Mouse (Mus musculus) erythroblast, embryonic 14.5 days (primary cell): ENCODE measurements around the gene Adipoq. TPM values are rescaled to one million over a fixed set of nuclear protein-coding genes. Genes with fewer than 3 reads are reported as not detected.

Experiments used
- H3K27me3 ChIP-seq: 2 replicates; pipeline ENCODE4 v1.6.1; 2012; ENCODE audit warnings: inconsistent platforms; ENCODE audit not compliant: control insufficient read depth
- H3K36me3 ChIP-seq: 2 replicates; pipeline ENCODE4 v1.6.1; 2012; ENCODE audit warnings: mild to moderate bottlenecking, inconsistent platforms; ENCODE audit not compliant: control insufficient read depth
- H3K4me1 ChIP-seq: 2 replicates; pipeline ENCODE4 v1.6.1; 2012; ENCODE audit warnings: inconsistent platforms; ENCODE audit not compliant: control insufficient read depth
- H3K4me3 ChIP-seq: replicated peaks from 2 replicates; pipeline ENCODE3; 2012; ENCODE audit warnings: moderate library complexity, mild to moderate bottlenecking, inconsistent platforms
- H3K9me3 ChIP-seq: 2 replicates; pipeline ENCODE4 v1.6.1; 2012; ENCODE audit warnings: low read length, inconsistent platforms, mixed read lengths; ENCODE audit not compliant: control insufficient read depth
- GATA1 ChIP-seq: IDR thresholded peaks from 2 replicates; pipeline ENCODE4 v1.6.1; 2012; ENCODE audit warnings: low read length, inconsistent platforms, mixed read lengths
- TAL1 ChIP-seq: IDR thresholded peaks from 3 replicates; pipeline ENCODE4 v1.6.1; 2012; ENCODE audit warnings: low read length, inconsistent platforms, mixed read lengths
- polyA plus RNA-seq: library from polyadenylated mRNA; stranded (reverse); fragments of >175 nt; gene quantifications from 2 replicates; pipeline ENCODE4 v1.2.3, GENCODE M21; 2012

Gene Adipoq
- polyA plus RNA-seq, 1 experiment = not detected

DNA sequence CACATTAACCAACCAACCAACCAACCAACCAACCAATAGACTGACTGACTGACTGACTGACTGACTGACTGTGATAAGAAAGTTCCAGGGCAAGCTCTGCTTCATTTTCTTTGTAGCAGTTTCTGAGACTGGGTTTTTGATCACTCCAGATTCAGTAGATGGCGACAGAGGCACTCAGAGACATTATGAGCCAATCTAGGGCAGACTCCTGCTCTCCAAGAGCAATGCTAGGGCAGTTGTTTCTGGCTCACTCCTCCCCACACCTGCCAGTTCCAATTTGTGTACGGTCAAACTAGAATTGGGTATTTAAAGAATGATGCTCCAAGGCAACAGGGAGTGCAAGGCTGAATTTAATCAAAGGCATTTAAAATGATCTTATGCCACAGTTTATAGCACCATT is 5.1 kb downstream of the Adipoq start:
- TF ChIP-seq GATA1 (no peak), TAL1 (no peak)
- no peaks in the 10 kb centered on the region for H3K36me3 ChIP-seq
- no peaks in the 10 kb centered on the region for H3K9me3 ChIP-seq
- H3K4me1 ChIP-seq = no peaks in the 10 kb centered on the region
- no peaks in the 10 kb centered on the region for H3K27me3 ChIP-seq
- no peak overlapping the region for H3K4me3 ChIP-seq

DNA sequence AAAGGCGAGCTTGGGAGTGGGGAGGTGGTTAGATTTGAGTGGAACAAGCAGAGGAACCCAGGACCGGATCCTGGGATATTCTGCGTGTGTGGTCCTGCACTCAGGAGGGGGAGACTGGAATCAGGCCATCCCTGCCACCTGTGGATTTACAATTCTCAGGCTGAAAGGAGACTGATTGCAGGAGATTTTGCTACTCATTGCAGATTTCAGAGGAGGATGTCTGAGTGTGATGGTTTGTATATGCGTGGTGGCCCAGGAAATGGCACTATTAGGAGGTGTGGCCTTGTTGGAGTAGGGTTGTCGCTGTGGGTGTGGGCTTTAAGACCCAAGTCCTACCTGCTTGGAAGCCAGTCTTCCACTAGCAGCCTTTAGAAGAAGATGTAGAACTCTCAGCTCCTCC is 7.9 kb downstream of the Adipoq start:
- Histone ChIP-seq H3K27me3 (no peaks in the 10 kb centered on the region), H3K36me3 (no peaks in the 10 kb centered on the region), H3K4me3 (no peak overlapping the region), H3K4me1 (no peaks in the 10 kb centered on the region), H3K9me3 (no peaks in the 10 kb centered on the region)
- no peak for TF ChIP-seq TAL1
- no peak for TF ChIP-seq GATA1

DNA sequence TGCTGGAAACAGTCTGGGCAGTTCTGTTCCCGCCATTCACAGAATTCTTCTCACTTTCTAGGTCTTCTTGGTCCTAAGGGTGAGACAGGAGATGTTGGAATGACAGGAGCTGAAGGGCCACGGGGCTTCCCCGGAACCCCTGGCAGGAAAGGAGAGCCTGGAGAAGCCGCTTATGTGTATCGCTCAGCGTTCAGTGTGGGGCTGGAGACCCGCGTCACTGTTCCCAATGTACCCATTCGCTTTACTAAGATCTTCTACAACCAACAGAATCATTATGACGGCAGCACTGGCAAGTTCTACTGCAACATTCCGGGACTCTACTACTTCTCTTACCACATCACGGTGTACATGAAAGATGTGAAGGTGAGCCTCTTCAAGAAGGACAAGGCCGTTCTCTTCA is 10.7 kb downstream of the Adipoq start:
- H3K4me3 ChIP-seq = no peak overlapping the region
- H3K36me3 ChIP-seq = no peaks in the 10 kb centered on the region
- H3K27me3 ChIP-seq = no peaks in the 10 kb centered on the region
- H3K4me1 ChIP-seq = no peaks in the 10 kb centered on the region
- TF ChIP-seq GATA1 (no peak), TAL1 (no peak)
- H3K9me3 ChIP-seq = no peaks in the 10 kb centered on the region

DNA sequence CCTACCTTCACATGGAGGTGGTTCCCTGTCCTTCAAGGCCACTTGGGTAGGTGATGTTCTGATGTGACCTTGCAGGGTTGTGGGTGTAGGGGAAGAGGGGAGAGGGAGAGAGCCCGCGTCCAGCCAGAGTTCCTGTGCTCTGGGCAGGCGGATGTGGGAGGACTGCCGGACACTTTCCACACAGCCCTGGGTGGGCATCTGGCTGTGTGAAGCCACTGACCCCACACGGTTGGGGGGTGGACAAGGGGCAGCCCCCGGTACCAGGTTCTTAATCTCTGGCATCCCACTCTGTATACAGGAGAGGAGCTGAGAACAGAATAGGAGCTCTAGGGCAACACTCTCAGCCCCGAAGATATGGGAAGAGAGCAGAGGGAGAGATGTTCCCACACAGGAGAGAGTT is 12.0 kb downstream of the Adipoq start:
- TF ChIP-seq GATA1 (no peak), TAL1 (no peak)
- Histone ChIP-seq H3K4me1 (no peaks in the 10 kb centered on the region), H3K27me3 (no peaks in the 10 kb centered on the region), H3K4me3 (no peak overlapping the region), H3K36me3 (no peaks in the 10 kb centered on the region), H3K9me3 (no peaks in the 10 kb centered on the region)

DNA sequence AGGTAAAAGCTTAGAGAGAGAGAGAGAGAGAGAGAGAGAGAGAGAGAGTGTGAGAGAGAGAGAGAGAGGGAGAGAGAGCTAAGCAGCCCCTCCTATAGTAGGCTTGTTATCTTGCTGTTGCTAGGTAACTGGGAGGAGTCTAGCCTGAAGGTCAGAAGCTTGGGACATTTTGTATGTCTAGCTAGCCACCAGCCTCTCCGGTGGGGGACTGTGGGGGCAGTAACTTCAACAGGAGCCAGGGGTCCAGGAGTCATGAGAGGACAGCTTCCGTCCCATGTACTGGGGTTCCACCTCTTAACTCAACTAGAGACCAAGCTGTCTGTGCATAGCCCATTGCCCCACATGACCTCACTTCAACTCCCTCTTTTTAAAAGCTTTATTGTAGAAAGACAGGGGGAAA is 12.6 kb downstream of the Adipoq start:
- no peaks in the 10 kb centered on the region for H3K27me3 ChIP-seq
- H3K9me3 ChIP-seq = no peaks in the 10 kb centered on the region
- H3K4me1 ChIP-seq = no peaks in the 10 kb centered on the region
- no peaks in the 10 kb centered on the region for H3K36me3 ChIP-seq
- no peak overlapping the region for H3K4me3 ChIP-seq
- TF ChIP-seq GATA1 = no peak
- TF ChIP-seq TAL1 = no peak

DNA sequence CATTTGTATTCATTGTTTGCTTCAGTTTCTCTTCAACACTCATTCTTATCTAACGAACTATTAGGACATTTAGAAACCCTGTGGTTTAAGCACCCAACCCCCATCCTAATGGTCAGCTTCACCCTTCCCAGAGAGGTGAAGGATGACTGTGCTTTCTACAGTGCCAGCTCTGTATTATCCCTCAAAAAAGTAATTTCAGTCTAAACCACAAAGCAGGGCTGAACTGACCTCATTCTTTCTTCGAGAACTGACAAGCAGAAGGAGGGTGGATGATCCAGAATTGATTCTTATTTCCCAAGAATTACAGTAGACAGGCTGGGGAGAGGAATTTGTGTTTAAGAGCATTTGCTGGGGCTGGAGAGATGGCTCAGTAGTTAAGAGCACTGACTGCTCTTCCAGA is 13.4 kb downstream of the Adipoq start:
- H3K9me3 ChIP-seq = no peaks in the 10 kb centered on the region

DNA sequence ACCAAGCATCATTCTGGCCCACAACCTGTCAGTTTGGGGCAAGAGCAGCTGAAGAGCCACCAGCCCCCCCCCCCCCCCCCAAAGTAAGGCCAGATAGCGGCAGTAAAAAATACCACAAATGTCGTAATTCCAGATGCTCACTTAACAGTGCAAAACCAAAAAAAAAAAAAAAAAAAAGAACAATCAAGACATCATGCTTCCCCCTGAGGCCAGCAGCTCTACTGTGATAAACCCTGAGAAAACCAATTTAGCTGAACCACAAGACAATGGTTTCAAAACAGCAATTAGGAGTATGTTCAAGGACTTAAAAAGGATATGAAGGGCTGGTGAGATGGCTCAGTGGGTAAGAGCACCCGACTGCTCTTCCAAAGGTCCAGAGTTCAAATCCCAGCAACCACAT is 15.8 kb downstream of the Adipoq start:
- TF ChIP-seq GATA1 = no peak
- TF ChIP-seq TAL1 = no peak
- no peaks in the 10 kb centered on the region for H3K36me3 ChIP-seq
- no peak overlapping the region for H3K4me3 ChIP-seq
- H3K9me3 ChIP-seq = no peaks in the 10 kb centered on the region
- H3K4me1 ChIP-seq = no peaks in the 10 kb centered on the region
- no peaks in the 10 kb centered on the region for H3K27me3 ChIP-seq

More for the DNA sequence above, 13.4 kb downstream of the Adipoq start:
- H3K36me3 ChIP-seq = no peaks in the 10 kb centered on the region
- H3K4me1 ChIP-seq = no peaks in the 10 kb centered on the region
- TF ChIP-seq GATA1 (no peak), TAL1 (no peak)
- H3K27me3 ChIP-seq = no peaks in the 10 kb centered on the region
- H3K4me3 ChIP-seq = no peak overlapping the region

DNA sequence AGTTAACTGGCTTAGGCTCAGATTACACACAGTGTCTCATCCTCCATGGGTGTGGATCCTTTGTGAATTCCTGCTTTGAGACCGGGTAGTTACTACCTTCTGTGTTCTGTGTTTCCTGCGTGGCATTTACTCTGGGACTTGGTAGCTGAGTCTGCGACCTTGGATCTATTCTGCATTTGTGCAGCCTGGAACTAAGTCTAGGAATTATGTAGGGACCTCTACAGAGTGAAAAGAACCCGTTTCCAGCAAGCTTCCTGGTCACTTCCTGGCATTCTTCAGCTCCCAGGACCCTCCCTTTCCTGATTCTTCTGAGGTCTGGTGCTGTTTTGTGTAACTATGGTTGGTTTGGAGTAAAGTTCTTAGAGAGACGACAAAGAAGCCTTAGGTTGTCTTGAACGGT is 18.1 kb downstream of the Adipoq start:
- Histone ChIP-seq H3K27me3 (no peaks in the 10 kb centered on the region), H3K9me3 (no peaks in the 10 kb centered on the region), H3K36me3 (no peaks in the 10 kb centered on the region), H3K4me1 (no peaks in the 10 kb centered on the region), H3K4me3 (no peak overlapping the region)
- TF ChIP-seq GATA1 (no peak), TAL1 (no peak)

DNA sequence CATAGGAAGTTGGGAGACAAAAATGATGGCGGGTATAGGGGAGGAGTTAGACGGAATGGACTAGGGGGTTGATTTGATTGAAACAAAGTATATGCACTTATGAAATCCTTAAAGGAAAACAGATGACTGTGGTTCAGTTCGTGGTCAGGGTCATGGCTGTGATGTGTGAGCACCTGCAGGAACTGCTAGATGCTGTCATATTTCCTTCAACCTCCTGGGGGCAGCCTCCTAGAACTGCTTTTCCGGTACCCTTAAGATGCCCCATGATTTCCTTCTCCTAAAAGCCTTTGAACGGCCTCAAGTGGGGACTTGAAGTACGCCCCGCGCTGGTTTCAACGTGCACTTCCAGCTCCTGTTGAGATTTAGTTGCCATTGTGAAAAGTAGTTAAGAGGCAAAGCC is 19.1 kb downstream of the Adipoq start:
- Histone ChIP-seq H3K36me3 (no peaks in the 10 kb centered on the region), H3K4me3 (no peak overlapping the region), H3K9me3 (no peaks in the 10 kb centered on the region), H3K27me3 (no peaks in the 10 kb centered on the region), H3K4me1 (no peaks in the 10 kb centered on the region)
- TF ChIP-seq GATA1 (no peak), TAL1 (no peak)

DNA sequence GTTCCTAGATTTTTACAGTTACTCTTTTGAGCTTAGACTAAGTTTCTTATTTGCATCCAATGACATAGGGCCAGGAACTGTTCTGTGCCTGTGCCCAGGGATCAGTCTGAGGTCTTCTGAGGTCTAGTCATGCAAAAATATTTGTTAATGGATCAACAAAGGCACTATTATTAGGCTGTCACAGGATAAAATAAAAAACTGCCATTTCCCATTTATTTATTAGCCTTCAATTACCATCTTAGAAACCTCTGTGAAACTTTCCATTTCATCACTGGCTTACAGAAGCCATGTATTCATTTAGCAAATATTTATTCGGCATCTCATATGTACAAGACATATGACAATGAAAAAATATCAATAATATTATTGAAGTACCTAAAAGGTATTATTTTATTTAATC is 20.3 kb downstream of the Adipoq start:
- Histone ChIP-seq H3K4me1 (no peaks in the 10 kb centered on the region), H3K27me3 (no peaks in the 10 kb centered on the region), H3K9me3 (no peaks in the 10 kb centered on the region), H3K36me3 (no peaks in the 10 kb centered on the region), H3K4me3 (no peak overlapping the region)
- TF ChIP-seq TAL1 = no peak
- TF ChIP-seq GATA1 = no peak
